Mouse (Mus musculus): ENCODE results near the gene Hoxd12. TPM values are rescaled to one million over a fixed set of nuclear protein-coding genes. Genes with fewer than 3 reads are reported as not detected.
A peak's percentile ranks its signal among the peaks of the same experiment; 100 is the strongest.

Hoxd12 gene
- total RNA-seq, 2 experiments from 2014 or later: not detected

DNA sequence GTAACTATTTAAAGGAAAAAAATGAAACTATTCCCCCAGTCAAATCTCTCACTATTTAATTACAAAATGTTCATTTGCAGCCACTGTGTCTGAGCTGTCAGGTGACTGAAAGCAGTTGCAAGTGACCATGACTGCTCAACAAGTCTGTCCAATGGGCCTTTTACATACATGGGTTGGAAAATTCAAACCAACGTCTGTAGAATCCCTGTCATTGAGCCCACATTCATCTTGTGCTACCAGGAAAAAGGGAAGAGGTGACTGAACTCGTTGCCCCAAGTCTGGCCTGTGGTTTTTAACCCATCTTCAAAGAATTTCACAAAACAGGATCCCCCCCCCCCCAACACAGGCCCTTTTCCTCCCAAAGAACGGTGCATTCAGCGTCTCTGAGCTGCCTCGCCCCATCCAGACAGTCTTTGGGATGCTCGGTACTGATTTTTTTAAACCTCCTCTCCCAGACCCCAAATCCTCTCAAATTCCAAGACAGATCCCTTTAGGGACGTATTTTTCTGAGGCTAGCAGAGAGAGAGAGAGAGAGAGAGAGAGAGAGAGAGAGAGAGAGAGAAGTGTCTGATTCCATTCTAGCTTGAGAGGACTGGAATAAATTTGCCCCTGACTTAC, 21.1 kb downstream of the Hoxd12 start:
- DNase-seq: no peak

- no peak for DNase-seq
Measured at GRCm38 (mm10) chr2:74696442-74697335, 21.9 kb downstream of the Hoxd12 start.

- DNase-seq: peak in 1 of 2 experiments; percentile 50
Measured at GRCm38 (mm10) chr2:74697567-74698121, 22.8 kb downstream of the Hoxd12 start, which contains the start of gene Hoxd9. Hoxd9 (plus strand) TSS chr2:74697727.

GRCm38 (mm10) chr2:74698201-74699052, 23.6 kb downstream of the Hoxd12 start:
- peak in 1 of 2 experiments; percentile 40 for DNase-seq

DNA sequence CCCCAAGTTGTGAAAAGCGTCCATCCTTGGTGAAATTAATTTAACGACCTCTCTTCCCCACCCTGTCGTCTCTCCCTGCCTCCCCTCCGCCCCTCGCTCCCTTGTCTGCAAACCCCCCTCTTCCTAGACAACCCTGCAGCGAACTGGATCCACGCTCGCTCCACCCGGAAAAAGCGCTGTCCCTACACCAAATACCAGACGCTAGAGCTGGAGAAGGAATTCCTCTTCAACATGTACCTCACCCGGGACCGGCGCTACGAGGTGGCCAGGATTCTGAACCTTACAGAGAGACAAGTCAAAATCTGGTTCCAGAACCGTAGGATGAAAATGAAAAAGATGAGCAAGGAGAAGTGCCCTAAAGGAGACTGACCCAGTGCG, 24.2 kb downstream of the Hoxd12 start:
- peak in 1 of 2 experiments; percentile 36 for DNase-seq

DNA sequence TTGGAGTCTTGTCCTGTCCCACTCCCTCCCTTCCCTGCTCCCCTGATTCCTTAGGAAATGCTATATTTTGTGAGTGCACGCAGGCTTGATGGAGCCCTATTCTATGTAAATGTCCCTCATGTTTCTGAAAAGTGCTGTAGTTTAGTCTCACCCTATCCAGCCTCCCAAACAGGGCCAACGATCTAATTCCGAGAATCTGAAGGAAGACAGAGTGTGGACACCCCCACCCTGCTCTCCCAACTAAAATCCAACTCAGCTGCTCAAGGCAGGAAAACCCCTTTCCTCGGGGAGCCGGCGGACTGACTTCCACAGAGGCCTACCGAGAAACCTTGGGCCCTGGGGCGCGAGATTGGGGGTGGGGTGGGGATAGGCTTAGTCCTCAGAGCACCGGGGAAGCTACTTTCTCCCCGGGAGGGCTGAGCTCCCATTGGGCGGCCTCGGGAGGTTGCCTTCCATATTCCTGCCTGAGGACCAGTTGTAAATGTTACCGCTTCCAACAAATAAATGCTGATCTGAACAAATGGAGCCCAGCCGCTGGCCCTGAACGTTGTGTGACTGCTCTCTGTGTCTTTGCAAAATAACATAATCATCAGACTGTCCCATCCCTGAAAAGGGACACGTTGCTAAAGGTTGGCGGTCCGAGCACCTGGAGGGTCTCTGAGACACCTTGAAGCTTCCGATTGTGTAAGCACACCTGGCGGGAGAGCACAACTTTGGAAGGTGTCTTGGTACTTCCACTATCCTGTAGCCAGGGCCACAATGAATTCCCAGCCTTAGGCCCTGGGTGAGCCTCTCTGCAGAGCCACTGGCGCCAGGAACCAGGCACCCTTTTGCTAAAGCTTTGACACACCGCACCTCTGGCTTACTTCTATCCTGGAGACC, 25.1 kb downstream of the Hoxd12 start:
- peak in 1 of 2 experiments; percentile 16 for DNase-seq

GRCm38 (mm10) chr2:74700546-74701112, 25.8 kb downstream of the Hoxd12 start:
- no peak for DNase-seq

DNA sequence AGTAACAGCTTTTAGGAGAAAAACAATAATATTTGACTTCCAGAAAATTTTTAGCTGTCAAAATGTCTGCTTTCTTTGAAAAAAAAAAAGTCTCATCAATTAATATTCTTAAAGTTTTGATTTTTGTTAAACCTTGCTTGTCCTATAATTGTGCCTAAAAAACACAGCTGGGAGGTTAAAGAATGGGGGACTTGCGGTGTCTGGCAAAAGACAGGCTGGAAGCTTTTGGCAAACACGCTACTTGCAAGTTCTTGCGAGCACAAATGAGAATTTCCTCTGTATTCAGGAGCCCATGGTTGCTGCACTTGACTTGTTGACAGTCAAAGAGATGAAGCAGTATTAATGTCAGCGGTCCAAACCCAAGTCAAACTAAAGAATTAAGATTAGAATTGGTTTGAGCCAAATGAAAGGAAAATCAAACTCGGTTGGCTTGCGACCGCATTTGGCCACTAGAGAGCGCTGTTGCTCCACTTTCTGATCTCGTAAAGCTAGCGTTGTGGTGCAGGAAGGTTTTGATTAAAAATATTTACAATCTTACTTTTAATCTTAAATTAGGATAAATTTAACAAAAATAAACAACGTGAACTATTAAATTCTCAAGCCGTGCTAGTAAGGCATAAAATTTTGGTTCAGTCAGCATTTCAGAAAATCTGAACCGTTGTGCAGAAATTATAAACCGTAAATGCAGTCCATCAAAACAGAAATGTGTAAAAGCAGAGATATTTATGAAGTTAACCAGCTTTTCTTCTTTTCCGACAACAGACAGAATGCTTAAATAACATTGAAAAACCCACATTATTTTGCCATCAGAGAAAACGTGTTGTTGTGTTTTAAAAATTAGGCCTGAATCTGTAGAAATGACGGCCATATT, 27.4 kb downstream of the Hoxd12 start:
- peak; percentile 67 to 91 for DNase-seq

GRCm38 (mm10) chr2:74702820-74703219, 28.0 kb downstream of the Hoxd12 start:
- DNase-seq: no peak

- DNase-seq: no peak
Measured at GRCm38 (mm10) chr2:74703317-74703716, 28.5 kb downstream of the Hoxd12 start.

DNA sequence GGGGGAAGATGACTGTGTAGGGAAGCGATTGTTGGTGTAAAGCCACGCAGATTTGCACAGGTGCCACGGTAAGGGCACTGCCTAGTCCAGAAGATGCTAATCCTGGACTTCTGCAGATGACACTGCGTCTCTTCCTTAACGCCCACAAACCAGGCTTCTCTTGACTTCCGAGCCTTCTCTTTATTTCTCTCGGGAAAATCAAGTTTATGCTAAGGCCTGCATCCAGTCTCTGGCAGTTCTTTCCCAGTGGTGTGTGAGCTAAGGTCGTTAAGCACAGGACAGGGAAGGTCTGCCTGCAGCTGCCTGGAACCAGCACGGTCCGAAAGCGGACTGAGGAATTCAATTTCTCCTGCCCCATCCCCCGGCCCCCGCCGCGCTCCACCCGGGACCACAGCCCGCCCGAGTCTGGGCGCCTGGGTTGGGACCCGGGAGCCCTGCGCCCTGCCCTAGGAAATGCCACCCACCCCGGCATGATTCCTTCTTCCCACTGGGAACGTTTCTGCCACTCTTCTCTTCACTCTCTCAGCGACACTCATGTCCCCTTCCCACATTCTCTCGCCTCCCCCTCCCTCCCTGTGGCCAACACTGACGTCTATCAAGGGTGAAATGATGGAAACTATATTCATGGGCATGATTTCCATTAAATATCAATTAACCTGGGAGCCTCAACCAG, 29.0 kb downstream of the Hoxd12 start:
- DNase-seq: no peak

DNA sequence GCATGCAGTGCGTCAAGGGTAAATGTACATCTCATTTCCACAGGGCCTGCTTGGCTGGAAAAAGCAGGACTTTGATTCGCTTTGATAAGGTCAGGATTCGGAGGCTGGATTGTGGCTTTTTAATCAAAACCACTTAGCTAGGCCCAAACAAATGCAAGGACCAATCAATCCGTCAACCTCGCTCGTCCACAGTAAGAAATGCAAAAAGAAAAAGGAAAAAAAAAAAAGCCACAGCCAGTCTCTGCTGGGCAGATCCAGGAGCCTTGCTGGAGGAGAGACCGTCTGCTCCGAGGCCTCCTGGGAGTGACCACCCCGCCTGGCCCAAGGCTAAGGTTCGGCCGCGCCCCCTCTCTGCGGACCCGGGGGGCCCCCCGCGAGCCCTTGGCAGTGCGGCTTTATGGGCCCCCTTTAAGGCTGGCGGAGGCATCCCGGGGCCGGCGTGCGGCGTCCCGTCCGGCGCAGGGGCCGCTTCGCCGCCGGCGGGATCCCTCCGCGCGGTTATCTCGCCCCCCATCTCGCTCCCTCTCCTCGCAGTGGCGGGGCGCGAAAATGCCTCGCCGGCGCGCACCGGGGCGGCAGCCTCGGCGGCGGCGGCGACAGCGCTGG, 29.7 kb downstream of the Hoxd12 start, which contains the start of gene Hoxd8:
Gene Hoxd8, plus strand, starts transcription at position 223 of the 606 bp plus-strand sequence.
- DNase-seq: peak in 1 of 2 experiments; percentile 41

DNA sequence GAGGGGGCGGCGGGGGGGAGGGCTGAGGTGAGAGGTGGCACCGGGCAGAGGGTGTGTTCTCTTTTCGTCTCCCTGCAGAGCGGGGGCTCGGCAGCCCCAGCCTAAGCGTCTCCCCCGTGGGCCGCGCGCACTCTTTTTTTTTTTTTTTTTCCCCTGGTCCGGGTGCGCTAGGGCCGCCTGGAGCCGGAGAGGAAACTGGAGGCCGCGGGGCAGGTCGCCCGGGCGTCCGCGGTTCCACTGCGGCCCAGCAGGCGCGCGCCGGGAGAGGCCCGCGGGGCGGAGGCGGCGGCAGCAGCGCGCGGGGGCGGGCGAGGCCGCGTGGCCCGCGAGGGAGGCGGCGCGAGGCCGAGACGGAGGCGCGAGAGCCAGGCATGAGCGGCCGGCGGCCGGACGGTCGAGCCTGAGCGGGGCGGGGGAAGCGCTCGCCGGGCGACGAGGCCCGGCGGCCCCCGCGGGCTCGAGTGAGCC, 30.2 kb downstream of the Hoxd12 start:
- no peak for DNase-seq

- DNase-seq: no peak
Measured at GRCm38 (mm10) chr2:74705467-74706089, 30.8 kb downstream of the Hoxd12 start.

- DNase-seq: no peak
Measured at GRCm38 (mm10) chr2:74706393-74706960, 31.7 kb downstream of the Hoxd12 start.

GRCm38 (mm10) chr2:74707599-74707998, 32.8 kb downstream of the Hoxd12 start:
- DNase-seq: no peak

DNA sequence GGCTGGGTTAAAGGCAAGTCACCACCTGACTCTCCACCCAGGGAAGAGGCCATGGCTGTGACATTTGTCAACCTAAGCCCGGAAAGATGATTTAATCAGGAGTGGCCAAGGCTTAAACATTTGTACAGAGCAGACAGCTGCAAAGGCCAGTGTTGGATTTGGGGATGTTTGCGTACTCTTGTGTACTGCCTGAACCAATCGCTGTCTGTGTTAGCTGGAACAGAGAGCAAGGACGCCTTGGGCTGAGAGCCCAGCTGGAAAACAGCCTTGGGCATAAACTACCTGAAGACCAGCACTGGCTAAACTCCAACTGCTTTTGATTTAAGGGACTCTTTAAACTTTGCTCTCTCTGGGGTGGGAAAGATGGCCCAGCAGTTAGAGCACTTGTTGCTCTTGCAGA, 33.9 kb downstream of the Hoxd12 start:
- no peak for DNase-seq

Measured in heart, adult 18-20 months (tissue).